In the genomic region with DNA sequence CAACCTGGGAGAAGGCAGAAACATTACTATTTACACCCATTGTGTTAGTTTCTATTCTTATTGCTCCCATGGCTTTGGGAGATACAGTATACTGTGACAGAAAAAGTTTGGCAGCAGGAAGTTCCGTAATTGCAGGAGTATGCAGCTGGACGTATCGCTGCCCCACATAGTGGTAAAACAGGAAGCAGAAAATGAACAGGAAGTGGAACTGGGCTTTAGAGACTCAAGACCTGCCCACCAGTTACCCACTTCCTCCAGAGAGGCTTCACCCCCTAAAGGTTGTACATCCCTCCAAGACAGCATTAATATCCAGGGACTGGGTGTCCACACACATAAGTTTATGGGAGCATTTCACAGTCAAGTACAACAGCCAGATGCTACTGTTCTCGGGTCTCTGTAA, we compare ENCODE assay signal across 25 mouse cellular contexts. TPM values are rescaled to one million over a fixed set of nuclear protein-coding genes. Genes with fewer than 3 reads are reported as not detected.
DNase-seq lines count a peak whose midpoint lies in the region; ATAC-seq and TF ChIP-seq lines count a peak whose summit lies in the region.
"Had no signal": no experiment of that assay in that cellular context is flagged by ENCODE, and none has a peak within 500 bp of the region (broad histone marks: within the 10 kb centered on the region; RNA-seq: fewer than 3 reads in every experiment).

No protein-coding gene starts in this region.

- WGBS in stomach, postnatal 0 days: 77% methylated on average over 4 of the region's 4 CpGs
- WGBS in forebrain, postnatal 0 days: 80% methylated on average over 4 of the region's 4 CpGs

- no peak overlapping the region for H3K9ac ChIP-seq in stomach, postnatal 0 days (ENCODE audit: low read length)
- no peak overlapping the region for H3K9ac ChIP-seq in forebrain, postnatal 0 days
- H3K9ac ChIP-seq: embryonic facial prominence, embryonic 13.5 days; forebrain, embryonic 12.5 days; limb, embryonic 12.5 days; neural tube, embryonic 12.5 days had no signal

- ATAC-seq in CD4-positive, CD25-positive, alpha-beta regulatory T cell, adult 4 months: peak; percentile 43
- peak; percentile 86 to 90 for ATAC-seq in hematopoietic stem cell, adult 5-6 weeks (replicated peaks in 1 of 2; ENCODE audit: insufficient read depth in 1 of 2, low FRiP score in 2 of 2, low TSS enrichment in 1 of 2, low read depth in 1 of 2, poor library complexity in 2 of 2, severe bottlenecking in 2 of 2)
- ATAC-seq in monocyte, adult 5-6 weeks (replicated peaks; ENCODE audit: insufficient number of reproducible peaks, low FRiP score, low TSS enrichment, poor library complexity, severe bottlenecking): peak; percentile 72; the same call in 1 of the 2 replicates
- no peak for ATAC-seq in stomach, postnatal 0 days (ENCODE audit: low FRiP score, low TSS enrichment)
- no peak for ATAC-seq in forebrain, postnatal 0 days
- ATAC-seq: hindbrain, embryonic 16.5 days; intestine, postnatal 0 days; Patski had no signal

- H3K4me2 ChIP-seq in stomach, postnatal 0 days (replicated peaks; ENCODE audit: low read depth): no peak overlapping the region
- H3K4me2 ChIP-seq in forebrain, postnatal 0 days (ENCODE audit: low read depth): no peak overlapping the region
- H3K4me2 ChIP-seq: embryonic facial prominence, embryonic 13.5 days; forebrain, embryonic 12.5 days; heart, embryonic 11.5 days; limb, embryonic 12.5 days; liver, embryonic 11.5 days; neural tube, embryonic 12.5 days had no signal

- H3K4me3 ChIP-seq in stomach, postnatal 0 days (ENCODE audit: low read depth, low read length): no peak overlapping the region
- no peak overlapping the region for H3K4me3 ChIP-seq in forebrain, postnatal 0 days (ENCODE audit: low read depth, low read length)
- H3K4me3 ChIP-seq: embryonic facial prominence, embryonic 13.5 days; erythroblast, embryonic 14.5 days; forebrain, embryonic 12.5 days; hindbrain, embryonic 10.5 days; limb, embryonic 12.5 days; neural tube, embryonic 12.5 days had no signal

- no peaks in the 10 kb centered on the region for H3K4me1 ChIP-seq in stomach, postnatal 0 days (replicated peaks; ENCODE audit: control insufficient read depth, insufficient read depth)
- H3K4me1 ChIP-seq in forebrain, postnatal 0 days (ENCODE audit: insufficient read depth): no peaks in the 10 kb centered on the region
- H3K4me1 ChIP-seq: embryonic facial prominence, embryonic 13.5 days; forebrain, embryonic 12.5 days; limb, embryonic 12.5 days; neural tube, embryonic 12.5 days had no signal

- no peak for TF ChIP-seq CTCF in stomach, postnatal 0 days (IDR thresholded peaks at IDR 0.05; ENCODE audit: low read depth)
- no peak for TF ChIP-seq CTCF in forebrain, postnatal 0 days (IDR thresholded peaks at IDR 0.05; ENCODE audit: low read depth)

- no peaks in the 10 kb centered on the region for H3K9me3 ChIP-seq in stomach, postnatal 0 days (ENCODE audit: control insufficient read depth, low read length)
- H3K9me3 ChIP-seq in forebrain, postnatal 0 days (ENCODE audit: low read length): no peaks in the 10 kb centered on the region
- H3K9me3 ChIP-seq: embryonic facial prominence, embryonic 13.5 days; forebrain, embryonic 12.5 days; hindbrain, embryonic 10.5 days; limb, embryonic 12.5 days; neural tube, embryonic 12.5 days had no signal

- no peak overlapping the region for H3K27ac ChIP-seq in stomach, postnatal 0 days (replicated peaks)
- H3K27ac ChIP-seq in forebrain, postnatal 0 days (ENCODE audit: low read depth, low read length): no peak overlapping the region
- H3K27ac ChIP-seq: embryonic facial prominence, embryonic 13.5 days; forebrain, embryonic 12.5 days; hindbrain, embryonic 10.5 days; limb, embryonic 12.5 days; neural tube, embryonic 12.5 days had no signal

- H3K36me3 ChIP-seq in stomach, postnatal 0 days (ENCODE audit: control insufficient read depth, insufficient read depth, low read length): no peaks in the 10 kb centered on the region
- no peaks in the 10 kb centered on the region for H3K36me3 ChIP-seq in forebrain, postnatal 0 days (ENCODE audit: insufficient read depth)
- H3K36me3 ChIP-seq: embryonic facial prominence, embryonic 13.5 days; forebrain, embryonic 12.5 days; hindbrain, embryonic 10.5 days; limb, embryonic 12.5 days; neural tube, embryonic 12.5 days had no signal

- DNase-seq in lung, postnatal 25 days (ENCODE audit: low spot score): peak; percentile 34
- DNase-seq in lung, postnatal 10 days: no peak
- no peak for DNase-seq in stomach, postnatal 0 days (ENCODE audit: low spot score)
- no peak for DNase-seq in cerebellum, adult 9-10 months
- no peak for DNase-seq in forebrain, postnatal 0 days
- DNase-seq: cerebellum, adult 11-12 months; cerebellum, postnatal 14 days; lung, adult 18-20 months; midbrain, embryonic 14.5 days; retina, postnatal 1 day; right cerebral cortex, postnatal 25 days had no signal

- H3K27me3 ChIP-seq in stomach, postnatal 0 days (ENCODE audit: control insufficient read depth, insufficient read depth, low read length): no peaks in the 10 kb centered on the region
- no peaks in the 10 kb centered on the region for H3K27me3 ChIP-seq in forebrain, postnatal 0 days (ENCODE audit: insufficient read depth, low read length)
- H3K27me3 ChIP-seq: embryonic facial prominence, embryonic 13.5 days; forebrain, embryonic 12.5 days; limb, embryonic 12.5 days; neural tube, embryonic 12.5 days had no signal

- no peak for TF ChIP-seq EP300 in stomach, postnatal 0 days (optimal IDR thresholded peaks at IDR 0.05)

RNA-seq across cellular contexts. Expression of gene Ky, which starts 15.8 kb away (rescaled TPM):
- under 1 TPM; 0.31 to 0.46 TPM for polyA plus RNA-seq in CD4-positive, CD25-positive, alpha-beta regulatory T cell, adult 4 months (2017; shearing (Covaris generic))
- not detected in 2 replicates for total RNA-seq in hematopoietic stem cell, adult 5-6 weeks (2017)
- not detected in 3 replicates for total RNA-seq in monocyte, adult 5-6 weeks (2017)
- polyA plus RNA-seq in stomach, postnatal 0 days (2015; fragmentation: Nextera tagmentation; extraction: Ambion mirVana): 0.08 and 0.13 TPM in 2 replicates
- total RNA-seq in forebrain, postnatal 0 days (2014; rRNA removed): 1.9 and 2.0 TPM in 2 replicates
- polyA plus RNA-seq in forebrain, postnatal 0 days (2015; fragmentation: Nextera tagmentation; extraction: Ambion mirVana): 0.30 and 0.59 TPM in 2 replicates
- polyA plus RNA-seq: erythroblast, embryonic 14.5 days; liver, embryonic 11.5 days; Patski had no signal

Comparison
In these comparisons a context has a peak if more than half of its experiments do, and no peak if none do; other contexts are left out.
1. ATAC-seq: peak in CD4-positive, CD25-positive, alpha-beta regulatory T cell, adult 4 months (single experiment), hematopoietic stem cell, adult 5-6 weeks (2 of 2) and monocyte, adult 5-6 weeks (single experiment); none in stomach, postnatal 0 days (single experiment) and forebrain, postnatal 0 days (single experiment).